Mouse (Mus musculus): ENCODE data around the gene Smyd2. TPM values are rescaled to one million over a fixed set of nuclear protein-coding genes. Genes with fewer than 3 reads are reported as not detected.

Smyd2 gene
- polyA plus RNA-seq, 1 experiment: 57.7 TPM

DNA sequence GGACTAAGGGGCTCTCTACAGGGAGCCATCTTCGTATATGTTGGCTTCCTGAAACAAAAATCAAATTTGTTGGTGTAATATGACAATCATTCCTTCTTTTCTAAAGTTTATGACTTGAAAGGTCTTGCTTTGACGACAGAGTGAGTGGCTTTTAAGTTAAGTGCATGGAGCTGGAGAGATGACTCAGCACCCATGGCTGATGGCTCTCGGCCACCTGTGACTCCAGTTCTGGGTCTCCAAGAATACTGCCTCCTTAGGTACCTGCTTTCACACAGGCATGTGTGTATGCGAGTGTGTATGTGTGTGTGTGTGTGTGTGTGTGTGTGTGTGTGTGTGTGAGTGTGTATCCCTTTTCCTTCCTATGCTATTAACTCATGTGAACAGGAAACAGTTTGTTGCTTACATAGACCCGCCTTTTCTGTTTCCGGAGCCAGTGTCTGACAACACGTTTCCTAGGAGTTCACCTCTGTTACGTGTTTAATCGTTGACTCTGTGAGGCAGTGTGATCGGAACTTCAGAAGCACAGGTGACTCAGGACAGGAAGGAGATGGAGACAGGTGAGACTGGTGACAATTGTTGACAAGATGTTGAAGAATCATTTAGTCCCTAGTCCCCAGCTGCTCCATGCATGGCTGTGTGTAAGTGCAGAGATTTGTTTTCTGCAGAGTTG is 14.4 kb upstream of the Smyd2 start:
- no peaks in the 10 kb centered on the region for H3K36me3 ChIP-seq (ENCODE audit: control insufficient read depth, insufficient read depth)
- H3K4me2 ChIP-seq (ENCODE audit: low read depth): no peak overlapping the region
- no peaks in the 10 kb centered on the region for H3K79me2 ChIP-seq (ENCODE audit: control insufficient read depth, insufficient read depth)

DNA sequence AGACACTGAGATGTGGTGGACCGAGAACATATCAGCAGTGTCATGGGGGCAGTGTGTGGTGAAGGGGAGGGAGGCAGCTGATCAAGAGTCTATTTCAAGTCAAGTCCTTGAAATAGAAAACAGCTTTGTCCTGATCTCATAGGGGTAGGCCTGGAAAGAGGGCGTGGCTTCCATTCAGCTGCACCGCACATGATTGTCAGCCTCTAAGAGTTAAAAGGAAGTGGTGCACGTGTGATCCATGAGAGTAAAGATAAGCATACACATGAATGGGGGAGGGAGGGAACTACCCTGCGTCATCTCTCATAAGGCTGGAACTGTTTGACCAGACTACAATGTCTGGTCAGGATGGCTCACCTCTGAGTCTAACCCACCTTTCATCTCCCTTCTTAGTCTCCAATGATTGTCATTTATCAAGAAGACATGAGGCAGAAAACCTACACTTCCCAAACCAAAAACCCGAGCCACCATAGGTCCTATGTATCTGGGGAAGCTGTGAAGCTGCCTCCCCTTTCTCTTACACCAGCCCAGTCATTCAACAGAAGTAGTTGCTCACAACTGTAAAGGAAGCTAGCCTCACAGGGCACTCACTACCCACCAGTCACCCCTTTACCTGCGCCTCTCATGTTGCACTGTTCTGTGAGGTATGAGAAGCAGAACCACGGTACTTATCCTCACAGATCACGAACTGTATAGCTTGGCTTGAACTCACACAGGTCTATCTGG is 11.5 kb upstream of the Smyd2 start:
- Histone ChIP-seq H3K4me3 (no peak overlapping the region), H3K79me2 (ENCODE audit: control insufficient read depth, insufficient read depth) (no peaks in the 10 kb centered on the region), H3K36me3 (ENCODE audit: control insufficient read depth, insufficient read depth) (no peaks in the 10 kb centered on the region), H3K27me3 (ENCODE audit: control insufficient read depth, insufficient read depth, insufficient read length) (no peaks in the 10 kb centered on the region), H3K4me2 (ENCODE audit: low read depth) (no peak overlapping the region), H3ac (ENCODE audit: control insufficient read depth, insufficient read length) (no peak overlapping the region)
- TF ChIP-seq SRF (IDR thresholded peaks at IDR 0.05; ENCODE audit: control insufficient read depth, insufficient read length, low read depth): no peak
- no peak for TF ChIP-seq POLR2A (IDR thresholded peaks at IDR 0.05; ENCODE audit: insufficient read length, low read depth)
- no peak for TF ChIP-seq MYOG (IDR thresholded peaks at IDR 0.05; ENCODE audit: control insufficient read depth in 1 of 3, insufficient read depth in 1 of 3, insufficient read length in 2 of 3, low read depth in 2 of 3)
- no peak for TF ChIP-seq USF1 (IDR thresholded peaks at IDR 0.05; ENCODE audit: low read depth)
- no peak for TF ChIP-seq E2F4 (IDR thresholded peaks at IDR 0.05; ENCODE audit: insufficient read depth)
- TF ChIP-seq MAX (IDR thresholded peaks at IDR 0.05; ENCODE audit: low read depth): no peak

More for the DNA sequence above, 14.4 kb upstream of the Smyd2 start:
- Histone ChIP-seq H3K4me3 (no peak overlapping the region), H3K27me3 (ENCODE audit: control insufficient read depth, insufficient read depth, insufficient read length) (no peaks in the 10 kb centered on the region), H3ac (ENCODE audit: control insufficient read depth, insufficient read length) (no peak overlapping the region)
- TF ChIP-seq MYOG (IDR thresholded peaks at IDR 0.05; ENCODE audit: control insufficient read depth in 1 of 3, insufficient read depth in 1 of 3, insufficient read length in 2 of 3, low read depth in 2 of 3) (no peak), SRF (IDR thresholded peaks at IDR 0.05; ENCODE audit: control insufficient read depth, insufficient read length, low read depth) (no peak), MYOD1 (IDR thresholded peaks at IDR 0.05; ENCODE audit: control insufficient read depth in 1 of 3, insufficient read length in 2 of 3, low read depth in 2 of 3) (no peak), USF1 (IDR thresholded peaks at IDR 0.05; ENCODE audit: low read depth) (no peak), POLR2A (IDR thresholded peaks at IDR 0.05; ENCODE audit: insufficient read length, low read depth) (no peak), MAX (IDR thresholded peaks at IDR 0.05; ENCODE audit: low read depth) (no peak), TCF3 (IDR thresholded peaks at IDR 0.05; ENCODE audit: insufficient read length, low read depth) (no peak), CEBPB (IDR thresholded peaks at IDR 0.05; ENCODE audit: insufficient read depth, poor library complexity, severe bottlenecking) (no peak)

DNA sequence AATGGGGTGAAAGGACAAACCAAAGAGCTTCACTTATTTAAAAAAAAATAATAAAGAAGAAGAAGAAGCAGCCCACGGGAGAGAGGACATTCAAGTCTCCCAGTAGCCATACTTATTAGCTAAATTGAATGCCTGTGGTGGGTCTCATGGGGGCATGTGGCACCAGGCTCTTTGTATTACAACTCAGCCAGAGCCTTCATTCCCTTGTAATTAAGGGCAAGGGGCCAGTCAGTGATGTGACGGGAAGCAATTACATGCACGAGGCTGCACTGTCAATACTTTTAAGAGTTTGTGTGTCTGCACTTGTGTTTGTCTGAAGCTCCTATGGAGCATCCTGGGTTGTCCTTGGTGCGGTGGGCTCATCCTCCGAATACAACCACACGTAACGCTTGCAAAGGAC is 10.8 kb upstream of the Smyd2 start:
- no peaks in the 10 kb centered on the region for H3K27me3 ChIP-seq (ENCODE audit: control insufficient read depth, insufficient read depth, insufficient read length)
- no peaks in the 10 kb centered on the region for H3K36me3 ChIP-seq (ENCODE audit: control insufficient read depth, insufficient read depth)
- H3K79me2 ChIP-seq (ENCODE audit: control insufficient read depth, insufficient read depth): no peaks in the 10 kb centered on the region
- TF ChIP-seq TCF3 (IDR thresholded peaks at IDR 0.05; ENCODE audit: insufficient read length, low read depth) (no peak), MYOG (IDR thresholded peaks at IDR 0.05; ENCODE audit: control insufficient read depth in 1 of 3, insufficient read depth in 1 of 3, insufficient read length in 2 of 3, low read depth in 2 of 3) (no peak)
- H3ac ChIP-seq (ENCODE audit: control insufficient read depth, insufficient read length): no peak overlapping the region
- H3K4me3 ChIP-seq: no peak overlapping the region
- no peak overlapping the region for H3K4me2 ChIP-seq (ENCODE audit: low read depth)

DNA sequence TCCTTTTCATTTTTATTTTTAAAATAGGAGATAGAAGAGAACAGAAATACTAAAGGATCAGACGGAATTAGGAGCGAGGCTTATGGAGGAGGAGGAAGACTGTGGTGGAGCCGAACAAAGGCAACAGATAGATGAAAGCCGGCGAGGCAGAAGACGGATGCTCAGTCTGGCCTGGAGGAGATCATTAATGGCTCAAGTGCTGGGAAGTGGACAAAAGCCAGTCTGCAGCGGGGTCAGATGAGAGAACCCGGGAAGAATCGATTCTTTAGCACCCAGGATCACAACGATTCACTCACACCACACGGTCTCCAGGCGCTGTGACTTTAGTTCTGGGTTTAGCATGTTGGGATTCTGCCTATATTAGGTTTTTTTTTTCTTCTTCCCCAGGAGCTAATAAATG is 10.0 kb upstream of the Smyd2 start:
- no peaks in the 10 kb centered on the region for H3K27me3 ChIP-seq (ENCODE audit: control insufficient read depth, insufficient read depth, insufficient read length)
- TF ChIP-seq MYOD1 (IDR thresholded peaks at IDR 0.05; ENCODE audit: control insufficient read depth in 1 of 3, insufficient read length in 2 of 3, low read depth in 2 of 3) (no peak), SRF (IDR thresholded peaks at IDR 0.05; ENCODE audit: control insufficient read depth, insufficient read length, low read depth) (no peak), E2F4 (IDR thresholded peaks at IDR 0.05; ENCODE audit: insufficient read depth) (no peak), POLR2A (IDR thresholded peaks at IDR 0.05; ENCODE audit: insufficient read length, low read depth) (no peak), CEBPB (IDR thresholded peaks at IDR 0.05; ENCODE audit: insufficient read depth, poor library complexity, severe bottlenecking) (no peak), POLR2AphosphoS2 (IDR thresholded peaks at IDR 0.05; ENCODE audit: insufficient read length, low read depth) (no peak), REST (IDR thresholded peaks at IDR 0.05; ENCODE audit: insufficient read depth, insufficient read length) (no peak), MAX (IDR thresholded peaks at IDR 0.05; ENCODE audit: low read depth) (no peak), MYOG (IDR thresholded peaks at IDR 0.05; ENCODE audit: control insufficient read depth in 1 of 3, insufficient read depth in 1 of 3, insufficient read length in 2 of 3, low read depth in 2 of 3) (no peak), TCF3 (IDR thresholded peaks at IDR 0.05; ENCODE audit: insufficient read length, low read depth) (no peak), USF1 (IDR thresholded peaks at IDR 0.05; ENCODE audit: low read depth) (no peak), TCF12 (IDR thresholded peaks at IDR 0.05; ENCODE audit: insufficient read depth, poor library complexity, severe bottlenecking) (no peak)
- H3K4me2 ChIP-seq (ENCODE audit: low read depth): no peak overlapping the region
- H3K36me3 ChIP-seq (ENCODE audit: control insufficient read depth, insufficient read depth): no peaks in the 10 kb centered on the region
- no peak overlapping the region for H3K4me3 ChIP-seq
- H3ac ChIP-seq (ENCODE audit: control insufficient read depth, insufficient read length): no peak overlapping the region
- H3K79me2 ChIP-seq (ENCODE audit: control insufficient read depth, insufficient read depth): no peaks in the 10 kb centered on the region

DNA sequence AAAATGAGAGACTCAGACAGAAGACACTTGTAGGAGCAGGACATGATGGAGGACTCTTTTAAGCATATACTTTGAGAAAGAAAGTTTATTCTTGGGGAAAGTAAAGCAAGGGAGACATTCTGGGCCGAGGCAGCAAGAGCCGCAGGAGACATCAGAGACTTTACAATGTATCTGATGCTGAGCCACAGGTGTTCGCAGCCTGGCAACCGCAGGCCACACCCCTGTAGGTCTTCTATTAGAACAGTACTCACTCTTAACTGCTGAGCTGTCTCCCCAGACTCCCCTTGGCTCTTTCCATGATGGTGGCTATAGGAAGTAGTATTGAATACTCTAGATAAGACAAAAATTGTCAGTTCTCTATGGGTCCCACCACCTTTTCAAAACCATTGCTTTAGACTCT is 7.7 kb upstream of the Smyd2 start:
- Histone ChIP-seq H3ac (ENCODE audit: control insufficient read depth, insufficient read length) (no peak overlapping the region), H3K27me3 (ENCODE audit: control insufficient read depth, insufficient read depth, insufficient read length) (no peaks in the 10 kb centered on the region), H3K4me3 (no peak overlapping the region), H3K36me3 (ENCODE audit: control insufficient read depth, insufficient read depth) (no peaks in the 10 kb centered on the region), H3K79me2 (ENCODE audit: control insufficient read depth, insufficient read depth) (no peaks in the 10 kb centered on the region), H3K4me2 (ENCODE audit: low read depth) (no peak overlapping the region)
- TF ChIP-seq MYOD1 (IDR thresholded peaks at IDR 0.05; ENCODE audit: control insufficient read depth in 1 of 3, insufficient read length in 2 of 3, low read depth in 2 of 3) (no peak), MAX (IDR thresholded peaks at IDR 0.05; ENCODE audit: low read depth) (no peak), REST (IDR thresholded peaks at IDR 0.05; ENCODE audit: insufficient read depth, insufficient read length) (no peak), TCF12 (IDR thresholded peaks at IDR 0.05; ENCODE audit: insufficient read depth, poor library complexity, severe bottlenecking) (no peak), POLR2AphosphoS2 (IDR thresholded peaks at IDR 0.05; ENCODE audit: insufficient read length, low read depth) (no peak), POLR2A (IDR thresholded peaks at IDR 0.05; ENCODE audit: insufficient read length, low read depth) (no peak), TCF3 (IDR thresholded peaks at IDR 0.05; ENCODE audit: insufficient read length, low read depth) (no peak), MYOG (IDR thresholded peaks at IDR 0.05; ENCODE audit: control insufficient read depth in 1 of 3, insufficient read depth in 1 of 3, insufficient read length in 2 of 3, low read depth in 2 of 3) (no peak), SRF (IDR thresholded peaks at IDR 0.05; ENCODE audit: control insufficient read depth, insufficient read length, low read depth) (no peak), USF1 (IDR thresholded peaks at IDR 0.05; ENCODE audit: low read depth) (no peak)

Data from myocyte (in vitro differentiated cells).